Mouse (Mus musculus): ENCODE results near the gene Srcin1.

- TF ChIP-seq CTCF (IDR thresholded peaks at IDR 0.05; ENCODE audit: low read depth, low read length) (no peak), POLR2A (IDR thresholded peaks at IDR 0.05; ENCODE audit: insufficient read depth, low read length) (no peak), EP300 (IDR thresholded peaks at IDR 0.05; ENCODE audit: insufficient read depth, low read depth, low read length) (no peak)
These were observed 32.7 kb downstream of the Srcin1 start for GRCm38 (mm10) chr11:97543181-97543733.

Measured in ES-Bruce4 (cell line).